Mouse (Mus musculus) T-helper 2 cell (primary cell): ENCODE data around the gene Stx19.

Experiments
- in situ Hi-C: fragments of 300-600 bp; cut with MboI, MseI; formaldehyde crosslinking; loops from one replicate; pipeline ENCODE4 v1.15.1; 2025; ENCODE audit warnings: high pct_unique_total_duplicates

Stx19 gene

DNA sequence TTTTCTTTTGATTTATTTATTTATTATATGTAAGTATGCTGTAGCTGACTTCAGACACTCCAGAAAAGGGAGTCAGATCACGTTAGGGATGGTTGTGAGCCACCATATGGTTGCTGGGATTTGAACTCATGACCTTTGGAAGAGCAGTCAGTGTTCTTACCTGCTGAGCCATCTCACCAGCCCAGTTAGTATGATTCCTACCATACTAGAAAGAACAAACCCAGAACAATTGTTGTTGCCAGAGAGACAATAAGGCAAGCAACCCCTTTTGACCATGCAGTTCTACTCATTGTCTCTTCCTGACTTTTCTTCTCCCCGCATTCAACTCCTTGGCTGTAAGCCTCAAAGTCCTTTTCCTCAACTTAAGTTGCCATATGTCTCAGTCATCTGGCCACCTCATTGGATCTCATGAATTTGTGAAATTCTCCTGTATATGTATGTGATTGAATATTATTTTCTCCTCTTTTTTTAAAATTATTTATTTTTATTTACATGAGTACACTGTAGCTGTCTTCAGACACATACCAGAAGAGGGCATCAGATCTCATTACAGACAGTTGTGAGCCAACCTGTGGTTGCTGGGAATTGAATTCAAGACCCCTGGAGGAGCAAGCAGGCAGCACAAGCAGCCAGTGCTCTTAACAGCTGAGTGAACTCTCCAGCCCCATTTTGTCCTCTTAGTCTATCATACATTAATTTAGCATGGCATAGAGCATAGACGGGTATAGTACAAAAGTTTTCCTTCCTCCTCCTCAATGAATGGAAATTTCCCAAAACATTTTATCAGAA, 38.2 kb downstream of the Stx19 start:
- in situ Hi-C loops: no loop called here

GRCm38 (mm10) chr16:62853611-62854126, 39.2 kb downstream of the Stx19 start:
- in situ Hi-C loops: no loop called here

DNA sequence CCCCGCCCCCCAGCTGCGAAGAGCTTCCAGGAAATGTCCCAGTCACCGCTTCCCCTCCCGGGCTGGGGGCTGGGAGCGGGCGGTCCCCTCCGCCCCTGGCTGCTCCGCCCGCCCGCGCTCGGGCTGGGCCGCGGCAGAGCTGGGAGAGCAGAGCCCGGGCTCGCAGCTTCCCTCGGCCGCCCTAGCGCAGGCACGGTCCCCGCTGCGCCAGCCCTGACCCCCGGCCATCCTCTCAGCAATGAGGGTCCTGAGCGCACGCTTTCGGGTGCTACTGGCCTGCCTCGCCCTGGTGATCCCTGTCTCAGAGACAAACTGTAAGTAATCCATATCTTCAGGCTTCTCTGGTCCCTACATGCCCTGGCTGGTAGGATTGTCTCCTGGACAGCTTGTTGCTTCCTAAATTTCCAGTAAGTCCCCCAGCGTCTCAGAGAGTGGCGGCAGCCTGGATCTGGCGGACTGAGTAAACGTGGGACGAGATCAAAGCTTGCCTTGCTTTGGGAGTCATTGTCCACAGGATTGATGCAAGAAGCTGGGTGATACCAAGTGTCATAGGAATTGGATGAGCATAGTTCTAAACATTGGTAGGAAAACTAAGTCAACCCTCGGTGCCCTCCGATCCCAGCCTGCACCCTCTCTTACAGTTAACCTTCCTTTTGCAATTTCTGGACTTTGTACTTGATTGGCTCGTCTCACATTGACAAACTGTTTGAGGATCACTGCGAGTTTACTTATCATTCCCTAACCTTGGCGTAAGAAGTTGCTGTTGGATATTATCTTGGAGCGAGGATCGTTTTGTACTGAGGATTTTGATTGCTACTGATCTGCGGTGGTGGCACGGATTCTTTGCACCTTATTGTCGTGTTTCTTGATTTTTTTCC, 40.0 kb downstream of the Stx19 start, which contains the start of gene Pros1:
Pros1 (plus strand) TSS at position 117 of the 878 bp plus-strand sequence.
- in situ Hi-C loops: no loop called here

DNA sequence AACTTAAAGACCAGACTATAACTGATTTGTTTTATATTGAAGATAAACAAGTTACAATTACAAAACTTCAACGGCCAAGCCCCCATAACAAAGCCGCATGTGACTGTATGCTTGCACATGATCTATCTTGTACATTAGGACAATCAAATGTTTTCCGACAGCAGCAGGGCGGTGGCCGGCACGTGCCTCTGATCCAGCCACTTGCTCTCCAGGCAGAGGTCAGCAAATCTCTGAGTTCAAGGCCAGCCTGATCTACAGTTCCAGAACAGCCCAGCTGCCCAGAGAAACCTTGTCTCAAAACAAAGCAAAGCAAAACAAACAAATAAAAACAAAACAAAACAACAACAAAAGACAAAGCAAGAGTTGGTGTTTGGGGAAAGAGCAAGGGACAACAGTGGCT, 40.9 kb downstream of the Stx19 start:
- in situ Hi-C loops: no loop called here

- in situ Hi-C loops: no loop called here
These were observed 41.8 kb downstream of the Stx19 start for GRCm38 (mm10) chr16:62856273-62856672.

- in situ Hi-C loops: no loop called here
These were observed 43.0 kb downstream of the Stx19 start for GRCm38 (mm10) chr16:62857498-62857897.

DNA sequence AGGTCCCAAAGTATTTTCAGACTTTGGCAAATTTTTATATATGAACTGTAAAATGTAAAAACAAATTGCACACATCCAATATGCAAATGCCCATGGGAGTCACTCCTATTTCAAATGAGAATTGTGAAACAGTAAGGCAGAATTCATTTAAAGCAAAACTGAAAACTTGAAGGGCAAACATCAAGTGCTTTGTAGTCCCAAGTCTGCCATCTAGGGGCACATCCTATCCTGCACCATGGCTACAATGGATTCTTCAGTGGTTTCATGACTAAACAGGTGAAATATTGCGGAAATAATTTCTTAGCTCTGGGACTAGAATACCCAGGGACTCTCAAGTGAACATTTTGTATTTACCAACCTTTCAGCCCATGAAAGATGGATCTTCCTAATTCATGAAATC, 43.5 kb downstream of the Stx19 start:
- in situ Hi-C loops: no loop called here

- in situ Hi-C loops: no loop called here
These were observed 45.7 kb downstream of the Stx19 start for GRCm38 (mm10) chr16:62860140-62860539.

DNA sequence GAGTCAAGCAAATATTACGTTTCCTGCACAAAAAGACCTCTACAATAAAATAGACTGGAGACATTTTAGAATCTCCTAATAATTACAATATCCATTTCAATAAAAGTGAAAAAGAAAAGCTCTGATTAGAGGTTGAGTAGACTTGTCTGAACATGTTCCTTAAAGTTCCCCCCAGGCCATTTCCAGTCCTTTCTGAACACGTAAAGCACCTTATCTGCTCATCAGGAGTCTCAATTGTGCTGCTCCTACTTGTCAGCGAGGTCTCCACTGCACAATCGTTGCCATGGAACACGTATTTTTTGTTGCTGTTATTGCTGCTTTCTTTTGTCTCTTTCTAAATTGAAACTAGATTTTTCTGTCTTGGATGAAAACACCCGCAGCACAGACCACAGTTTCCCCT, 47.0 kb downstream of the Stx19 start:
- in situ Hi-C loops: no loop called here

GRCm38 (mm10) chr16:62872688-62873117, 58.2 kb downstream of the Stx19 start:
- in situ Hi-C loops: no loop called here

DNA sequence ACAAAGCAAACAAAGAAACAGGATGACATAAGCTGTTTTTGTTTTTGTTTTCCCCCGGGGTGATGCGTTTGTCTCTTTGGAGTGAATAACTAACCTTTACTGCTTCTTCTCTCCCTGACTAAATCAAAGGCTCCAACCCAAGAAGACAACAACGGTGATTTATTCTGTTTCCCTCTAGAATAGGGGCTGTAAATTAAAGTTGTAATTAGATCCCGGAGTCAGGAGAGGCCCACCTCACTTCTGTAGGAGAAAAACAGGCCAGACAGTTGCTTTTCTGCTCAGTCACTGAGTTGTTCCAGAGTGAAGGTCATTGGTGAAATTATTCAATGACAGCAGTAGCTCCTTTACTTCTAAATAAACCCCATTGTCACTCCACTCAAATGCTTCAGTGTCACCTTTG, 58.7 kb downstream of the Stx19 start:
- in situ Hi-C loops: no loop called here
